Mouse (Mus musculus): Measurements from ENCODE around the gene Olfr918.
A peak's percentile ranks its signal among the peaks of the same experiment; 100 is the strongest.

Gene Olfr918

DNA sequence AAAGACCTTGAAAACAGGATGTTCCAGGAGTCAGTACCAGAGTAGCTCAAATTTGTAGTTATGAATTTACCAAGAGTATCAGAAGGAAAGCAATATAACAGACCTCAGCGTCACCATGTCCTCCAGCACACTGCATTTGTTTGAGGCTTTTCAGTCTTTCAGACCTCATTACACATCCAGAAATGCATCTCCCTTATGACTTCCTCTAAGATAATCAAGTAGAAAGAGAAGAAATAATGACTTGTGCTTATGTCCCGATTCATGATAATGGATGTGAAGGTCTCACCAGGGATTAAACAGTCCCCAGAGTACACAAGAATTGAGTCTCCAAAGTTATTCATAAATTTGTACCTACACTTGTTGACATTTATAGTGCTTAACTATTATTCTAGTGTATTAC, at the start of gene Olfr918:
Olfr918 (minus strand) TSS at position 101 of the 400 bp plus-strand sequence.
- no peak for DNase-seq

DNA sequence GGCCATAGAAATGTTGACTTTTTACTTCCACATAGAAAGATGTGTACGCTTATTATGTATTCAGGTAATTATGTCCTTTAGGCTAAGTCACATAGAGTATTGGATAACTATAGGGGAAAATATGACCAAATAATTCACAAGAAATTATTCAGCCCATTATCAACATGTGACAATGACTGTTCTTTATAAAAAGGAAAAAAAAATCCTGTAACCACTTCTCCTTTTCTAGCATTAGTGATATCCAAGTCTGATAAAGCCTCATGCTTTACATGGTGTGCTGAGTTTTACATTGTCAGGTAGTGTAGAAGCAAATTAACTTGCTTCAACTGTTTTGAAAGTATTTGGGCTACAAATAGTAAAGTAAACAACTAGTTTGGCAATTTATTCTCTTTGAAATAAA, 49.6 kb upstream of the Olfr918 start:
- DNase-seq: no peak

DNA sequence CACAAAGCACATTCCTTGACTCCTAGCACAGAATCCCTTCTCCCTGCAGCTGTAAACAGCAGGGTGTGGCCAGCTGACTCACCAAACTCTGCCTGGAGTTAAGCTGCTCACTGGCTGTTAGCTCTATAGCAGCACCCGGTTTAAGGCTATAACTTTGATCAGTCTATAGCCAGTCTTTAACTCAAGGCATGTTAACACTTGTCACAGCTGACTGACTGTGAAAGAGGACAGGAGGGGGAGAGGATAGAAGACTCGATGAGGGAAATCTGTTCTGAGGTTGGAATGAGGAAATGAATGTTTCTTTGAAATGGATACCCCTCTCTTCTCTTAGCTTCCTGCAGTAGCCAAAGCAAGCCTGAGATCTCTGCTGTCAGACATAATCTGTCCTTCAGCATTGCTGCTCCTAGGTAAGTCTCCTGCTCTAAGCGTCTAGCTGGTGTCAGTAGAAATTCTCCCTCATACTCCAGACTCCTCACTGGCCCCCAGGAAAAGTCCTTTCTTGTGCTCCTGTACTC, 44.6 kb upstream of the Olfr918 start:
- no peak for DNase-seq

DNA sequence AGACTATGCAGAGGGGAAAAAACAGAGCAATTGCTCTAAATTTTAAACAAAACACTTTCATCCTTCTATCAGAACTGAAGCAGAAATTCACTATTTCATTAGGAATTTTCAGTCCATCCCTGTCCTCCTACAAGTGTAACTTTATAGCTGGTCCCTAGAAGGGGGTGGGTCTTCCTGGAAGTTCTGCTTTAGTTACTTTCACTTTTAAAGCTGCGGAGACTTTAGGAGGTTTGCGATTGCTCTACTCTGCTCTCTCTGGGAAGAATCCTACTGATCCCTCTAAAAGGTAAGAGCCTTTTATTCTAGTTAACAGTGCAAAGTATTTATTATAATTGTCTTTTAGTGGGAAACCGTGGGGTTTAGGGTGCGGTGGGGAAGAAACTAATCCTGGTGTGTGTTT, 43.7 kb upstream of the Olfr918 start, which contains the start of gene Vwa5a:
Vwa5a (plus strand) TSS at position 167 of the 400 bp plus-strand sequence.
- peak in 1 of 2 experiments; percentile 6 for DNase-seq

DNA sequence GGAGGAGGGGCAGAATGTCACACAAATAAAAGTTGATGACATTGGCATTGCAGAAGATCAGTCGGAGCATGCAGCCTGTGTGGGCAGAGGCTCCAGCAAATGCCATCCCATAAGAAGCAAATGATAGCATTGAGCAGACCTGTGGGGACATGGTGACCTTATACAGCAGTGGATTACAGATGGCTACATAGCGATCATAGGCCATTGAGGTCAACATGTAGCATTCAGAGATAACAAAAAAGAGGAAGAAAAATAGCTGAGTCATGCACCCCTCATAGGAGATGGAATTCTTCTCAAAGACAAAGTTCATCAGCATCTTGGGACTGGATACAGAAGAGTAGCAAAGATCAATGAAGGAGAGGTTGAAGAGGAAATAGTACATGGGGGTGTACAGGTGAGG, 1.5 kb downstream of the Olfr918 start:
- DNase-seq: no peak

DNA sequence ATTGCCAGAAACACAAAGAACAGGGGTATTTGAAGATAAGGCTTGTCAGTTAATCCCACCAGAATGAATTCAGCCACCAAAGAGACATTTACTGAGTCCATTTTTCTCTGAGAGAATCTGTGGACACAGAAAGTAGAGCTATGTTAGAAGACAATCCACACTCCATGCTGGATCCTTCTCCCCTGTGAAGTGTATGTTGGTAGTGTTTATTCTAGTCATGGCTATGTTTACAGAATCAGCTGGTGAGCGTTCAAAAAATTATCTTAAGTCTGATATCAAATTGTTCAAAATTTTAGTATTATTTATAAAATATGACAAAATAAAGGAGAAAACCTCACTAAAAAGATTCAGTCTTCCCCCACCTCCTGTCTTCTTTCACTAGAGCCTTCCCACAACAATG, 8.7 kb downstream of the Olfr918 start, which contains the start of gene Olfr917:
Olfr917 (minus strand) TSS at position 101 of the 400 bp plus-strand sequence.
- DNase-seq: no peak

DNA sequence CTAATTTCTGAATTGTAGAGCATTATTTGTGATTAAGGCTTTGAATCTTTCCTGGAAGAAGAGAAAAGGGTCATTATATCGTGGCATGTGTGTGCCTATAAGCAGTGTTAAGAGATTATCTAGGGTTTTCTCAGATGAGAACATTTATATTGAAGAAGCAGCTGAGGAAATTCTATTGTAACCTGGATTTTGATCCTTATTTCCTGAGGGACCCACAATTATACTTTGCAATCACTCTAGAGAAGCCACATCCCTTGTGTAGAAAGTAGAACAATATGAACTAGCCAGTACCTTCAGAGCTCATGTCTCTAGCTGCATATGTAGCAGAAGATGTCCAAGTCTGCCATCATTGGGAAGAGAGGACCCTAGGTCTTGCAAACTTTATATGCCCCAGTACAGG, 14.6 kb downstream of the Olfr918 start, which contains the start of gene Olfr916:
Olfr916 (minus strand) TSS at position 101 of the 400 bp plus-strand sequence.
- no peak for DNase-seq

DNA sequence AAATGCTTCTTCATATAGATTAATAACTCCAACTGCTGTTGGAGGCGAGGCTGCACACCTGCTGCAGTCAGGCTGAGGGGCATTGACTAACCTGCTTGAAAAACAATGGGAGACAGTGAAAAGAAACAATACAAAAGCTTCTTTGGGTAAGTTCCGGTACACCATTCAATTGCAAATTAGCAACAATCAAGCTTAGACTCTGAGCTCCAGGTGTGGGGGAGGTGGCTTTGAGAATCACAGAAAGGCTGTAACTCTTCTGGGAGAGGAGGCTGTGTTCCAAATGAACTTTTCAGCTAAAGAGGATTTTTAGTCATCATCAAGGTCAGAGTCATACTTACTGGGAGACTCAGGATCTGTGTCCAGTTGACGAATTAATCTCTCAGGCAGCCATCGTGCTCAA, 42.0 kb downstream of the Olfr918 start:
- no peak for DNase-seq

Measured in cerebellum, postnatal 10 days (tissue).